Mouse (Mus musculus) liver, embryonic 15.5 days (tissue): Measurements from ENCODE around the gene Nr1d1. TPM values are rescaled to one million over a fixed set of nuclear protein-coding genes. Genes with fewer than 3 reads are reported as not detected.

Source experiments
- ATAC-seq: fragments of 200-750 bp; cut with Nextera tagmentation; 2 replicates; pipeline ENCODE4 v1.8.0; 2017; ENCODE audit warnings: moderate number of reproducible peaks, mild to moderate bottlenecking, moderate library complexity; ENCODE audit not compliant: insufficient read depth
- H3K27ac ChIP-seq: fragments of 300-500 bp; sonication (generic); replicated peaks from 2 replicates; pipeline ENCODE4 v1.5.1; 2015; ENCODE audit warnings: mild to moderate bottlenecking, inconsistent platforms
- H3K27me3 ChIP-seq: fragments of 300-500 bp; sonication (generic); 2 replicates; pipeline ENCODE4 v1.6.1; 2015; ENCODE audit warnings: mild to moderate bottlenecking, inconsistent platforms
- H3K36me3 ChIP-seq: fragments of 300-500 bp; sonication (generic); replicated peaks from 2 replicates; pipeline ENCODE4 v1.6.1; 2015; ENCODE audit warnings: moderate library complexity, mild to moderate bottlenecking, inconsistent platforms
- H3K4me1 ChIP-seq: fragments of 300-500 bp; sonication (generic); replicated peaks from 2 replicates; pipeline ENCODE4 v1.6.1; 2015; ENCODE audit warnings: inconsistent platforms
- H3K4me2 ChIP-seq: fragments of 300-500 bp; sonication (generic); 2 replicates; pipeline ENCODE4 v1.6.1; 2015; ENCODE audit warnings: moderate library complexity, mild to moderate bottlenecking, inconsistent platforms
- H3K4me3 ChIP-seq: fragments of 300-500 bp; sonication (generic); replicated peaks from 2 replicates; pipeline ENCODE4 v1.5.1; 2015; ENCODE audit warnings: mild to moderate bottlenecking, inconsistent platforms
- H3K9ac ChIP-seq: fragments of 300-500 bp; sonication (generic); 2 replicates; pipeline ENCODE4 v1.6.1; 2015; ENCODE audit warnings: moderate library complexity, mild to moderate bottlenecking, inconsistent platforms
- H3K9me3 ChIP-seq: fragments of 300-500 bp; sonication (generic); replicated peaks from 2 replicates; pipeline ENCODE4 v1.6.1; 2016; ENCODE audit warnings: inconsistent platforms
- WGBS: fragments of 180-500 bp; shearing (Covaris S2); methylation state at CpG from one replicate; pipeline ENCODE4 v1.1.7; 2015; ENCODE audit warnings: mixed read lengths; ENCODE audit not compliant: insufficient replicate concordance; 5-methylcytosine and 5-hydroxymethylcytosine counted together
- polyA plus RNA-seq: library from polyadenylated mRNA; unstranded; fragments of >200 nt; fragmentation: Nextera tagmentation; extraction: Ambion mirVana; gene quantifications from 2 replicates; pipeline ENCODE4 v1.2.1, GENCODE M21; 2015

Nr1d1 gene
- polyA plus RNA-seq, 1 experiment from 2014 or later = 0.63 TPM

DNA sequence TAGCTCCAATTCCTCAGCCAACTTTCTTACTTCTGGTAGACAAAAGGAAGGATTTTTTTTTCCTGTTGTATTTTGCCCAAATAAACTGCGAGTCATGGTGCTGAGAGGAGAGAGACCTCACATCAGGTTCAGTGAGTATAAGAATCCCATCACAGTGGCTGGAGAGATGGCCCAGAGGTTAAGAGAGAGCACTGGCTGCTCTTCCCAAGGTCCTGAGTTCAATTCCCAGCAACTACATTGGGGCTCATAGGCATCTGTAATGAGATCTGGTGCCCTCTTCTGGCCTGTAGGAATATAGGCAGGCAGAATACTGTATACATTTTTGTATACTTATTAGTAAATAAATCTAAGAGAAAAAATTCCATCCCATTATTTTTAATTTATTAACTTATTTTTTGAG lies 12.6 kb upstream of the Nr1d1 start:
- peaks cover 95% of the 10 kb centered on the region for H3K4me1 ChIP-seq
- WGBS = 90% methylated on average over 1 of the region's 1 CpGs
- no peak for ATAC-seq

DNA sequence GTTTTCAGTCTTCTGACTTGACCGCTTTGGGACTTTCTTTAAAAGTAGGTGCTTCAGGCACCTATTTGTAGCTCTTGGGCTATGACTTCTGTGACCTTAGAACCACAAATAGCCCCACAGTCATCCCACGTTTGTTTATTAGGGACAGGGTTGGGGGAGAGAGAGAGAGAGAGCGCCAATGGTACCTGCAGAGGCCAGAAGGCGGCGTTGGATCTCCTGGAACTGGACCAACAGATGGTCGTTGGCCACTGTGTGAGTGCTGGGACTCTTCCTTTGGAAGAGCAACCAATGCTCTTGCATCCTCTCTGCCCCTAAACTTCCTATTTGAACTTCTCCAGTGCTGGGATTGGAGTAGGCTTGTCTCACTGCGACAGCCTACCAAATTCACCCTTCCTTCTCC lies 12.1 kb upstream of the Nr1d1 start:
- no peak for ATAC-seq
- WGBS = 28% methylated on average over 7 of the region's 7 CpGs
- Histone ChIP-seq H3K27ac (peak overlapping the region; percentile 73), H3K9ac (no peak overlapping the region), H3K9me3 (no peaks in the 10 kb centered on the region), H3K36me3 (no peaks in the 10 kb centered on the region), H3K4me2 (peak overlapping the region; percentile 2; the same call in 1 of the 2 replicates), H3K4me1 (peaks cover 95% of the 10 kb centered on the region), H3K27me3 (peaks cover 10% of the 10 kb centered on the region), H3K4me3 (no peak overlapping the region)

More for the DNA sequence above, 12.6 kb upstream of the Nr1d1 start:
- H3K4me2 ChIP-seq = no peak overlapping the region
- H3K27ac ChIP-seq = peak overlapping the region; percentile 73
- peaks cover 10% of the 10 kb centered on the region for H3K27me3 ChIP-seq
- no peaks in the 10 kb centered on the region for H3K36me3 ChIP-seq
- no peaks in the 10 kb centered on the region for H3K9me3 ChIP-seq
- H3K4me3 ChIP-seq = no peak overlapping the region
- no peak overlapping the region for H3K9ac ChIP-seq

DNA sequence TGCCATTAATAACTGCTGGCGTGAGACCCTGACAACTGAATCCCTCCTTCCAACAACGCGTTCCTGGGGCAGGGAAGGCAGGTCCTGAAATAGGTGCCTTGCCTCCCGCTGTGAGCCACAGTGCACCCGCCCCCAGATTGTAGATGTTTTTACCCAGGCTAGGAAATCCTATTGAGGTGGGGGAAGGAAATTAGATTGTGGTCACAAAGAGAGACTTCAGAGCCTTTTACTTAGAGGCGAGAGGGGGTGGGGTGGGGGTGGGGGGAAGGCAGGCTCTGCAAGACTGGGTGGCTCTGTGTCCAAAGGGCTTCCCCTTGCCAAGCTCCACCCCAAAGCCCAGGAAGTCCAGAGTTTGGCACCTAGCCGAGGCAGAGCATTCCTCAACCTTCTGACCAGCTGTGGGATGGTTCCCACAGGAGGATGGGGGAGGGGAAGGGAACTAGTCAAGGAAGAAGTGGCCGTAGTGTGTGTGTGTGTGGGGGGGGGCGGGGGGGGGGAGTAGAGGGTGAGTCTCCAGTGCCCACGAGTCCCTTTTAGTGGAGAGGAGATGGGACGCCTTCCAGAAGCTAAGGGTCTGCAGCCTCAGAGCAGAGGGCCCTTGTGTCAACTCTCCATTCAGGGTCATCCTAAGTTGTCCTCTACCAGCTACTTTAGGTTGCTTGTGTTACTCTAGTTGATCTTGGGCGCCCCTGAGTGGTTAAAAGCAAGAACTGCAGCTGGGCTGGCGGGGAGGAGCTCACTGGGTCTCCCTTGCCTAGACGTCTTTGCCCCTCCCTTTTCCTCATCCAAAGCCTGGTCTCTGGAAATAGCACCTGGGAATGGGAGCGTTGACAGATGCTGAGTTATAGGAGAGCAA lies 11.5 kb upstream of the Nr1d1 start:
- Histone ChIP-seq H3K4me3 (no peak overlapping the region), H3K27ac (peak overlapping the region; percentile 73), H3K9me3 (no peaks in the 10 kb centered on the region), H3K4me1 (peaks cover 95% of the 10 kb centered on the region), H3K4me2 (peak overlapping the region; percentile 50), H3K36me3 (no peaks in the 10 kb centered on the region), H3K27me3 (peaks cover 10% of the 10 kb centered on the region), H3K9ac (peak overlapping the region; percentile 12; the same call in 1 of the 2 replicates)
- WGBS = 2% methylated on average over 15 of the region's 15 CpGs
- peak; percentile 47 for ATAC-seq

DNA sequence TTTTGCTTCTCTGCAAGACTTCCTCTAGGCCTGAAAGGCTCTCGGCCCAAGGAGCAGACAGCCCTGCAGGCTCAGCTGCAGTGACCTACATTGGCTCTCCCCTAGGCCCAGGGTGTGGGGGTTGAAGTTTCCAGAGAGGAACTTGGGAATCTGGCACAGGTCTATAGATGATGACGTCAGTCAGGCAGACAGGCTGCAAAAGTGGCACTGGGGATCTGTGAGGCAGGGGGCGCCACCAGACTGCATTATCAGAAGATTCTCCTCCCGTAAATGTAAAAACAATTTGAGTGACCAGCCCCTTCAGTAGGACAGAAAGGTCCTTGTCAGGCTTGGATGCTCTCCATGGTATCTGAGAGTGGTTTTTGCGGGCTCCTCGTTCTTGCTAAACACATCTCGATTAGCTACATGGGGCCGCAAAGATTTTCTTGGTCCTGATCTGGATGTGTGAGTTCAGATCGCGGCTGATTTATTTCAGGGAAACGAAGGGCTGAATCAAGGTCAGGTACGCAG lies 10.7 kb upstream of the Nr1d1 start:
- H3K9ac ChIP-seq = 0 out of 2 replicates have a peak overlapping the region, but pooled peaks have one; percentile 12
- ATAC-seq = no peak
- H3K27ac ChIP-seq = peak overlapping the region; percentile 73
- H3K27me3 ChIP-seq = peaks cover 10% of the 10 kb centered on the region
- H3K36me3 ChIP-seq = no peaks in the 10 kb centered on the region
- H3K9me3 ChIP-seq = no peaks in the 10 kb centered on the region
- WGBS = 4% methylated on average over 12 of the region's 12 CpGs
- H3K4me1 ChIP-seq = peaks cover 89% of the 10 kb centered on the region
- H3K4me3 ChIP-seq = no peak overlapping the region
- H3K4me2 ChIP-seq = peak overlapping the region; percentile 50

DNA sequence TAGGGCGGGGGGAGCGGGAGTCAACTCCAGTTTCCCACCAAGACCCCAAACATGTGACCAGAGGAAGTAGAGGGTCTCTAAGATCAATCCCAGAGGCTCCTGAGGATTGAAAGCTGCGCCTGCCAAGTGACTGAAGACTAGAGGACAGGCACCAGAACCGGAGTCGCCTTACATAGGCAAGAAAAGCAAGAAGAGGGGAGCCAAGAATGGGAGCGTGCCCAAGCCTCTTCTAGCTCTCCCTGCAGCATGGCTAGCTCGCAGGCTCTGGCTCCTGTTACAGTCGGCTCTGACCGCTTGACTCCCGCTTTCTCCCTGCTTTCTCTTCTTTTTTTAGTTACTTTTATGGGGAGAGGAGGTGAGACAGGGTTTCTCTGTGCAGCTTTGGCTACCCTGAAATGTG lies 10.1 kb upstream of the Nr1d1 start:
- Histone ChIP-seq H3K27me3 (peaks cover 10% of the 10 kb centered on the region), H3K27ac (peak overlapping the region; percentile 73), H3K36me3 (no peaks in the 10 kb centered on the region), H3K9me3 (no peaks in the 10 kb centered on the region), H3K4me3 (no peak overlapping the region), H3K9ac (no peak overlapping the region), H3K4me1 (peaks cover 83% of the 10 kb centered on the region), H3K4me2 (no peak overlapping the region)
- 64% methylated on average over 10 of the region's 10 CpGs for WGBS
- ATAC-seq = no peak

DNA sequence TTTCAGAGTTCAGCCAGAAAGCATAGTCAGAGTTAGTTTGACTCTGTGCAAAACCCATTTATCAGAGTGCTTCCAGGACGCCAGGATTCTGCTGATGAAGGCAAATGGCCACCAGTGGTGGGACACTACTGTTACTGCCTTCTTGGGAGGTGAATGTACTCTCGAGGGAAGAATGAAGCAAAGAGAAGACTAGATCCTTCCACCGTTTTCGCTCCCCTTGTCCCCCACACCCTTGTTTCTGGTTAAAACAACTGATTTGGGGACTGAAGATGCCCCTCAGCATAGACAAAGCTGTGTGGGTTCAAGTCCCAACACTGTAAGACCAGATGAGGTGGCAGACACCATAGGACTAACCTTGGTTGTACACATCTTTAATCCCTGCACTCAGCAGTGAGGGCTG lies 9.0 kb upstream of the Nr1d1 start:
- peak overlapping the region; percentile 86; the same call in 1 of the 2 replicates for H3K27ac ChIP-seq
- H3K9ac ChIP-seq = no peak overlapping the region
- no peaks in the 10 kb centered on the region for H3K9me3 ChIP-seq
- no peak for ATAC-seq
- H3K27me3 ChIP-seq = peaks cover 10% of the 10 kb centered on the region
- no peaks in the 10 kb centered on the region for H3K36me3 ChIP-seq
- WGBS = 68% methylated on average over 4 of the region's 4 CpGs
- no peak overlapping the region for H3K4me2 ChIP-seq
- no peak overlapping the region for H3K4me3 ChIP-seq
- H3K4me1 ChIP-seq = peaks cover 73% of the 10 kb centered on the region

DNA sequence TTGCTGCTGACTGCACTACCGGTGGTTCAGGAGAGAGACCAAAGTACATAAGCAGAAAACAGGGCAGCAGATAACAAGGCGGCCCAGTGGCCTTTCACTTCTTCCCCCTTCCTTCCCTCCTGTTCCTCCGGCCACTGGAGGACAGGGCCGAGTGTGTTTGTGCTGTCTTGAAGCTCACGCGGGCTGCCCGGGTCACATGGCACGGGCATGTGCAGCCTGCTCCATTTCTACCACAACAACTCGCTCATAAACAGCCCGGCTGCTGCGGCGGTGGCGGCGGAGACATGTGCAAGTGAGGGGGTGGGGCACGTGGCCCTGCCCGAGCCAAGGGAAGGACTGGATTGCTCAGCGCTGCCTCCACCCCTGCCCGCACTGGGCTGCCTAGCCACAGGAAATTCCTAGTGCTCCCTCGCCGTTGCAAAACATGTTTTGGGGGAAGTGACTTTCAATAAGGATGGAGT lies 8.1 kb upstream of the Nr1d1 start:
- peak overlapping the region; percentile 62 for H3K4me3 ChIP-seq
- H3K27me3 ChIP-seq = peaks cover 10% of the 10 kb centered on the region
- H3K4me2 ChIP-seq = peak overlapping the region; percentile 85
- H3K27ac ChIP-seq = peak overlapping the region; percentile 86
- peak overlapping the region; percentile 50 for H3K9ac ChIP-seq
- H3K9me3 ChIP-seq = no peaks in the 10 kb centered on the region
- ATAC-seq = peak; percentile 64
- H3K4me1 ChIP-seq = peaks cover 64% of the 10 kb centered on the region
- WGBS = under 1% methylated on average over 20 of the region's 20 CpGs
- no peaks in the 10 kb centered on the region for H3K36me3 ChIP-seq

DNA sequence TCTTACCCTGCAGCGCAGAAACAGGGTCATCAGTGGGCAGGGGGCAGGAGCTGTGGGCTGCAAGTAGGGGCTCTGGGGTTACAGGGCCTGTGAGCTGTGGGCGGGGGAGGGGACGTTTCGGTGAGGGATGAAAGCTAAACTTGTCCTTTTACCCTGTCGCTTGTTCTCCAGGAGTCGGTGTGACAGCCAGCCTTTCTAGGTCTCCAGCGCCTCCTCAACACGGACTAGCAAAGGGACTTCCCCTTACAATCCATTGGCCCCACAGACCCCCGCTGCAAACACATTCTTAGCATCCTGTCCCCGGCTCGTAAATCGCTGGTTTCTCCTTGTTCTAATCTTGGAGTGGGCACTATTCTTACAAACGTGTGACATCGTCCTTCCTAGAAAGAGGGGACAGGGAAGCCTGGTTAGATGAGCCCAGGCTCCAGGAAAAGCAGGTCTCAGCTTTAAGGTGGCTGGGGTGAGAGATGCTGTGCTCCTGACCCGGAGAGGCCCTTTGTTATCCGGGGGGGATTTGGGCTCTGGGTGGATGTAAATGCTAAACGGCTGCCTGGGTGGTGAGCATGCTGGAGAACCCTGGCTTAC lies 7.6 kb upstream of the Nr1d1 start:
- peak overlapping the region; percentile 50 for H3K9ac ChIP-seq
- no peaks in the 10 kb centered on the region for H3K36me3 ChIP-seq
- H3K4me1 ChIP-seq = peaks cover 66% of the 10 kb centered on the region
- peak overlapping the region; percentile 85 for H3K4me2 ChIP-seq
- H3K4me3 ChIP-seq = peak overlapping the region; percentile 62
- H3K27me3 ChIP-seq = peaks cover 10% of the 10 kb centered on the region
- peak overlapping the region; percentile 86 for H3K27ac ChIP-seq
- WGBS = 7% methylated on average over 17 of the region's 17 CpGs
- no peak for ATAC-seq
- no peaks in the 10 kb centered on the region for H3K9me3 ChIP-seq

DNA sequence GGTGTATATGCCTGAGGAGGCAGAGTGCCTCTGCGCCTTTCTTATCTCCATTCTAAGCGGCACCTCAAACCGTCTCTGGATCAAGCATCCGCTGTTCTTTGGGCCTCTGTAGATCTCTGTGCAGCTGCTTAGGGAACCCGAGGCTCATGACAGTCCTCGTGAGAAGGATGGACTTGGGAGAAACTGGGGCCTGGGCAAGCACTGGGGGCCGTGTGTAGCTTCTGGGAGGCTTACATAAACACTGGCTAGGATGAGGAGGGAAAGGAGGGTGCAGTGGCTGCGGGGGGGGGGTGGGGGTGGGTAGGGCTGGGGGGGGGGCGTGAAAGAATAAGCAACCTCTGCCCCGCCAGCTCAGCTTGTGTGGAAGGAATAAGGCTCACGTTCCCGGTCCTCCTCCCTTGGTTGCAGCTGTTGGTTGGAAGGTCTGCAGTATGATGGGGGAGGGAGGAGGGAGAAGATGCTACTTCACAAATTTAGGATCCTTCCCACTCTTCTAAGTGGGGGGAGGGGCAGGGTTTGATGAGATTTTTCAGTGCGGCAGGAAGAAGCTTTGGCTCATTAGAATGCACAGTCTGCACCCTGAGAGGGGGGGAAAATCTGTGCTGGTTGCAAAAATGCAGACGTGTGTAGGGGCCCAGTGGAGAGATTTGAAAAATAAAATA lies 6.8 kb upstream of the Nr1d1 start:
- 27% methylated on average over 13 of the region's 14 CpGs for WGBS
- H3K4me1 ChIP-seq = peaks cover 66% of the 10 kb centered on the region
- H3K36me3 ChIP-seq = no peaks in the 10 kb centered on the region
- H3K9ac ChIP-seq = no peak overlapping the region
- no peak overlapping the region for H3K4me3 ChIP-seq
- H3K27ac ChIP-seq = no peak overlapping the region; the same call in 1 of the 2 replicates
- no peak for ATAC-seq
- H3K4me2 ChIP-seq = peak overlapping the region; percentile 85
- no peaks in the 10 kb centered on the region for H3K9me3 ChIP-seq
- H3K27me3 ChIP-seq = peaks cover 10% of the 10 kb centered on the region

DNA sequence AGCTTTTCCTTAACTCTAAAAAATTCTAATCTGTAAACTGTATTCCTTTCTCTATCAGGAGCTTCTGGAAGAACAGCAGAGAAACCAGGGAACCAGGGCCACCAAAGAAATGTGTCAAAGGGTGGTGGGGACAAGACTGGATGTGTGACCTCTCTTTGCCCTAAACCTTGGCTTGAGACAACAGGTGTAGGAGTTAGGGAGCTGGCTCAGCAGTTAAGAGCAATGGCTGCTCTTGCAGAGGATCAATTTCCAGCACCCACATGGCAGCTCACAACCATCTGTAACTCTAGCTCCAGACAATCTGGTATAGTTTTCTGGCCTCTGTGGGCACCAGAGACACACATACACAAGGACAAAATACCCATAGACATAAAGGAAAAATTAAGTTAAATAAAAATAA lies 2.8 kb upstream of the Nr1d1 start:
- Histone ChIP-seq H3K27me3 (no peaks in the 10 kb centered on the region), H3K36me3 (no peaks in the 10 kb centered on the region), H3K4me2 (no peak overlapping the region), H3K9ac (no peak overlapping the region), H3K9me3 (no peaks in the 10 kb centered on the region), H3K4me3 (no peak overlapping the region), H3K27ac (0 out of 2 replicates have a peak overlapping the region, but pooled peaks have one; percentile 7), H3K4me1 (peaks cover 66% of the 10 kb centered on the region)
- ATAC-seq = no peak
